Mouse (Mus musculus) spleen, postnatal 14 days (tissue): ENCODE results near the gene Ppt1.

Experiments used
- DNase-seq, 2 experiments: peaks; one replicate each; pipeline ENCODE4 v3.0.0; 2021 to 2022; ENCODE audit warnings: low spot score in 2 of 2

Gene Ppt1

DNA sequence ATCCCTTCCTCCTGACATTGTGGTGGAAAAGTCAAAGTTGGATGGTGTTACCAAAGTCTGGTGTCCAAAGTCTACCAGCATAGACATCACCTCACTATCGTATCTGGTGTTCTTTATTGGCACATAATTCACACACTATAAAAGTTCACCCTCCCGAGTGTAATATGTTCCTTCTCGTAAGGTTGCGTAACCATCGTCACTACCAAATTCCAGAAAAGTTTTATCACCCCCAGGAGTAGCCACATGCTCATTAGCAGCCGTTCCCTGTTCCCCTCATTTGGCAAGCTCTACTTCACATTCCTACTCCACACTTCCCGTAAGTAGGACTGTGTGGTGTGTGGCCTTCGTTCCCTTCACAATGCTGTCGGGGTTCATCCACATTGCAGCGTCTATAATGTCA lies 69.3 kb downstream of the Ppt1 start:
- no peak for DNase-seq
